Mouse (Mus musculus) ES-Bruce4 (cell line): ENCODE data around the gene Rmdn2. TPM values are rescaled to one million over a fixed set of nuclear protein-coding genes. Genes with fewer than 3 reads are reported as not detected.

Experiments used
- H3K27ac ChIP-seq: 2 replicates; pipeline ENCODE4 v1.5.1; 2012; ENCODE audit warnings: low read length, inconsistent platforms; ENCODE audit not compliant: insufficient read depth
- H3K27me3 ChIP-seq: 2 replicates; pipeline ENCODE4 v1.6.1; 2012; ENCODE audit warnings: mild to moderate bottlenecking, low read length, inconsistent platforms; ENCODE audit not compliant: control insufficient read depth, poor library complexity, insufficient read depth, severe bottlenecking
- H3K36me3 ChIP-seq: 2 replicates; pipeline ENCODE4 v1.6.1; 2012; ENCODE audit warnings: inconsistent platforms, mild to moderate bottlenecking, low read length, moderate library complexity; ENCODE audit not compliant: control insufficient read depth, poor library complexity, insufficient read depth, severe bottlenecking
- H3K4me1 ChIP-seq: one replicate; pipeline ENCODE4 v1.8.1; 2011; ENCODE audit warnings: low read length; ENCODE audit not compliant: control insufficient read depth, insufficient read depth
- H3K4me3 ChIP-seq: 2 replicates; pipeline ENCODE4 v1.5.1; 2011; ENCODE audit warnings: low read depth, mild to moderate bottlenecking, low read length
- H3K9ac ChIP-seq: 2 replicates; pipeline ENCODE4 v1.6.1; 2012; ENCODE audit warnings: low read depth, mild to moderate bottlenecking, inconsistent platforms; ENCODE audit not compliant: poor library complexity, severe bottlenecking
- H3K9me3 ChIP-seq: replicated peaks from 2 replicates; pipeline ENCODE4 v1.6.1; 2012; ENCODE audit warnings: mild to moderate bottlenecking, low read length, inconsistent platforms; ENCODE audit not compliant: control insufficient read depth, poor library complexity, insufficient read depth, severe bottlenecking
- CTCF ChIP-seq: IDR thresholded peaks from one replicate; pipeline ENCODE4 v1.8.1; 2011; ENCODE audit warnings: low read depth, low read length
- EP300 ChIP-seq: IDR thresholded peaks from 2 replicates; pipeline ENCODE4 v1.6.1; 2011; ENCODE audit warnings: low read depth, low read length; ENCODE audit not compliant: insufficient read depth
- POLR2A ChIP-seq: IDR thresholded peaks from one replicate; pipeline ENCODE4 v1.8.1; 2011; ENCODE audit warnings: low read length; ENCODE audit not compliant: insufficient read depth
- polyA plus RNA-seq: library from polyadenylated mRNA; stranded (reverse); fragments of >200 nt; gene quantifications from 2 replicates; pipeline ENCODE4 v1.2.4, GENCODE M21; 2011; ENCODE audit warnings: low read depth; ENCODE audit not compliant: missing spikeins, insufficient read depth, insufficient read length

Gene Rmdn2
- polyA plus RNA-seq, 1 experiment: 2.0 TPM

GRCm38 (mm10) chr17:79580264-79580920 lies 31.3 kb upstream of the Rmdn2 start:
- TF ChIP-seq POLR2A (no peak), EP300 (no peak), CTCF (peak; percentile 71)
- Histone ChIP-seq H3K27ac (no peak overlapping the region), H3K36me3 (no peaks in the 10 kb centered on the region), H3K27me3 (no peaks in the 10 kb centered on the region), H3K9me3 (no peaks in the 10 kb centered on the region), H3K9ac (no peak overlapping the region), H3K4me3 (no peak overlapping the region), H3K4me1 (no peaks in the 10 kb centered on the region)

GRCm38 (mm10) chr17:79583466-79583865 lies 28.2 kb upstream of the Rmdn2 start:
- Histone ChIP-seq H3K4me1 (no peaks in the 10 kb centered on the region), H3K27me3 (no peaks in the 10 kb centered on the region), H3K9me3 (no peaks in the 10 kb centered on the region), H3K36me3 (no peaks in the 10 kb centered on the region), H3K4me3 (no peak overlapping the region), H3K27ac (no peak overlapping the region), H3K9ac (no peak overlapping the region)
- no peak for TF ChIP-seq EP300

GRCm38 (mm10) chr17:79584246-79584800 lies 27.3 kb upstream of the Rmdn2 start:
- H3K9me3 ChIP-seq: no peaks in the 10 kb centered on the region
- no peak for TF ChIP-seq CTCF
- no peak for TF ChIP-seq EP300
- TF ChIP-seq POLR2A: no peak
- no peaks in the 10 kb centered on the region for H3K36me3 ChIP-seq
- H3K27me3 ChIP-seq: no peaks in the 10 kb centered on the region
- H3K9ac ChIP-seq: no peak overlapping the region
- no peak overlapping the region for H3K4me3 ChIP-seq
- no peak overlapping the region for H3K27ac ChIP-seq
- H3K4me1 ChIP-seq: no peaks in the 10 kb centered on the region

- H3K4me1 ChIP-seq: no peaks in the 10 kb centered on the region
- H3K27ac ChIP-seq: no peak overlapping the region
- TF ChIP-seq EP300 (no peak), POLR2A (no peak), CTCF (no peak)
- no peaks in the 10 kb centered on the region for H3K9me3 ChIP-seq
- no peaks in the 10 kb centered on the region for H3K27me3 ChIP-seq
- no peak overlapping the region for H3K4me3 ChIP-seq
- no peaks in the 10 kb centered on the region for H3K36me3 ChIP-seq
- H3K9ac ChIP-seq: no peak overlapping the region
These were observed 21.8 kb upstream of the Rmdn2 start for GRCm38 (mm10) chr17:79589913-79590312.

- Histone ChIP-seq H3K4me1 (no peaks in the 10 kb centered on the region), H3K9me3 (no peaks in the 10 kb centered on the region), H3K9ac (no peak overlapping the region), H3K4me3 (no peak overlapping the region), H3K27me3 (no peaks in the 10 kb centered on the region), H3K36me3 (no peaks in the 10 kb centered on the region), H3K27ac (no peak overlapping the region)
- TF ChIP-seq EP300: no peak
- no peak for TF ChIP-seq CTCF
- TF ChIP-seq POLR2A: no peak
These were observed 15.7 kb upstream of the Rmdn2 start for GRCm38 (mm10) chr17:79595996-79596395.

- H3K4me1 ChIP-seq: no peaks in the 10 kb centered on the region
These were observed 13.5 kb upstream of the Rmdn2 start for GRCm38 (mm10) chr17:79598151-79598550.

More at GRCm38 (mm10) chr17:79598151-79598550, 13.5 kb upstream of the Rmdn2 start:
- H3K9me3 ChIP-seq: no peaks in the 10 kb centered on the region
- no peak overlapping the region for H3K27ac ChIP-seq
- H3K4me3 ChIP-seq: no peak overlapping the region
- no peak for TF ChIP-seq EP300
- no peak overlapping the region for H3K9ac ChIP-seq
- H3K27me3 ChIP-seq: no peaks in the 10 kb centered on the region
- no peaks in the 10 kb centered on the region for H3K36me3 ChIP-seq
